Comparison of ENCODE assay signal across 8 mouse cellular contexts in genomic region chr6:38355354-38355823, GRCm38 (mm10). TPM values are rescaled to one million over a fixed set of nuclear protein-coding genes. Genes with fewer than 3 reads are reported as not detected.
A peak's percentile ranks its signal among the peaks of the same experiment; 100 is the strongest.
DNase-seq lines count a peak whose midpoint lies in the region; ATAC-seq and TF ChIP-seq lines count a peak whose summit lies in the region.

No protein-coding gene starts in this region.

- WGBS in midbrain, embryonic 10.5 days: 2% methylated on average over 8 of the region's 8 CpGs
- WGBS in midbrain, postnatal 0 days: 4% methylated on average over 8 of the region's 8 CpGs
- under 1% methylated on average over 8 of the region's 8 CpGs for WGBS in forebrain, embryonic 14.5 days
- WGBS in liver, embryonic 12.5 days (ENCODE audit: insufficient replicate concordance): 12% methylated on average over 8 of the region's 8 CpGs
- 6% methylated on average over 8 of the region's 8 CpGs for WGBS in stomach, embryonic 16.5 days

- no peak overlapping the region for H3K4me2 ChIP-seq in midbrain, postnatal 0 days (ENCODE audit: low read depth, low read length, poor library complexity, severe bottlenecking)
- H3K4me2 ChIP-seq in forebrain, embryonic 14.5 days (ENCODE audit: low read length): 0 out of 2 replicates have a peak overlapping the region, but pooled peaks have one; percentile 67
- peak overlapping the region; percentile 88 for H3K4me2 ChIP-seq in liver, embryonic 12.5 days
- peak overlapping the region; percentile 66 for H3K4me2 ChIP-seq in stomach, embryonic 16.5 days (ENCODE audit: low read depth, low read length)

- H3K36me3 ChIP-seq in midbrain, embryonic 10.5 days: no peaks in the 10 kb centered on the region
- H3K36me3 ChIP-seq in midbrain, postnatal 0 days (ENCODE audit: insufficient read depth, low read length): no peaks in the 10 kb centered on the region
- H3K36me3 ChIP-seq in forebrain, embryonic 14.5 days (ENCODE audit: control insufficient read depth, insufficient read depth, low read length): no peaks in the 10 kb centered on the region
- H3K36me3 ChIP-seq in liver, embryonic 12.5 days: peaks cover 21% of the 10 kb centered on the region
- H3K36me3 ChIP-seq in stomach, embryonic 16.5 days (ENCODE audit: control insufficient read depth, insufficient read depth, low read length): no peaks in the 10 kb centered on the region

- peaks cover 81% of the 10 kb centered on the region for H3K27me3 ChIP-seq in midbrain, embryonic 10.5 days (ENCODE audit: low read depth, poor library complexity, severe bottlenecking)
- H3K27me3 ChIP-seq in midbrain, postnatal 0 days (ENCODE audit: insufficient read depth, low read length): peaks cover 49% of the 10 kb centered on the region
- H3K27me3 ChIP-seq in forebrain, embryonic 14.5 days (replicated peaks; ENCODE audit: control insufficient read depth, insufficient read depth, low read length): peaks cover 60% of the 10 kb centered on the region
- H3K27me3 ChIP-seq in liver, embryonic 12.5 days (replicated peaks): no peaks in the 10 kb centered on the region
- H3K27me3 ChIP-seq in stomach, embryonic 16.5 days (ENCODE audit: control insufficient read depth, insufficient read depth, low read length): peaks cover 5% of the 10 kb centered on the region

- H3K27ac ChIP-seq in midbrain, embryonic 10.5 days (replicated peaks): no peak overlapping the region
- H3K27ac ChIP-seq in midbrain, postnatal 0 days (ENCODE audit: low read depth, low read length): no peak overlapping the region
- H3K27ac ChIP-seq in forebrain, embryonic 14.5 days (ENCODE audit: low read depth, low read length): no peak overlapping the region
- H3K27ac ChIP-seq in liver, embryonic 12.5 days: peak overlapping the region; percentile 99
- no peak overlapping the region for H3K27ac ChIP-seq in stomach, embryonic 16.5 days (ENCODE audit: low read length)

- ATAC-seq in midbrain, postnatal 0 days (ENCODE audit: low FRiP score): no peak
- no peak for ATAC-seq in forebrain, embryonic 14.5 days
- ATAC-seq in liver, embryonic 12.5 days: no peak
- no peak for ATAC-seq in stomach, embryonic 16.5 days (ENCODE audit: insufficient read depth, low FRiP score)

- H3K9ac ChIP-seq in midbrain, postnatal 0 days (replicated peaks; ENCODE audit: low read length, poor library complexity, severe bottlenecking): no peak overlapping the region
- no peak overlapping the region for H3K9ac ChIP-seq in forebrain, embryonic 14.5 days (ENCODE audit: low read length)
- peak overlapping the region; percentile 99 for H3K9ac ChIP-seq in liver, embryonic 12.5 days
- peak overlapping the region; percentile 81; the same call in 1 of the 2 replicates for H3K9ac ChIP-seq in stomach, embryonic 16.5 days (ENCODE audit: low read length)

- no peak for TF ChIP-seq CTCF in midbrain, postnatal 0 days (IDR thresholded peaks at IDR 0.05)

- peak overlapping the region; percentile 59 for H3K4me3 ChIP-seq in midbrain, embryonic 10.5 days
- H3K4me3 ChIP-seq in midbrain, postnatal 0 days (ENCODE audit: low read depth, low read length): no peak overlapping the region
- H3K4me3 ChIP-seq in forebrain, embryonic 14.5 days (ENCODE audit: low read depth, low read length): no peak overlapping the region
- H3K4me3 ChIP-seq in liver, embryonic 12.5 days: peak overlapping the region; percentile 97
- H3K4me3 ChIP-seq in stomach, embryonic 16.5 days (replicated peaks; ENCODE audit: low read length): peak overlapping the region; percentile 75

- no peaks in the 10 kb centered on the region for H3K9me3 ChIP-seq in midbrain, embryonic 10.5 days (replicated peaks)
- no peaks in the 10 kb centered on the region for H3K9me3 ChIP-seq in midbrain, postnatal 0 days (ENCODE audit: low read length)
- no peaks in the 10 kb centered on the region for H3K9me3 ChIP-seq in forebrain, embryonic 14.5 days (replicated peaks; ENCODE audit: control insufficient read depth, low read length)
- no peaks in the 10 kb centered on the region for H3K9me3 ChIP-seq in liver, embryonic 12.5 days (replicated peaks)
- no peaks in the 10 kb centered on the region for H3K9me3 ChIP-seq in stomach, embryonic 16.5 days (replicated peaks; ENCODE audit: control insufficient read depth, low read length)

- no peak for DNase-seq in midbrain, embryonic 10.5 days (ENCODE audit: low spot score)
- DNase-seq in midbrain, postnatal 0 days (ENCODE audit: low spot score): no peak
- no peak for DNase-seq in forebrain, embryonic 14.5 days (ENCODE audit: low spot score)
- no peak for DNase-seq in frontal cortex, postnatal 25 days (ENCODE audit: low spot score in 2 of 2)
- no peak for DNase-seq in gastrocnemius, postnatal 14 days
- DNase-seq in MN1 (ENCODE audit: low spot score): no peak

- peaks cover 23% of the 10 kb centered on the region for H3K4me1 ChIP-seq in midbrain, embryonic 10.5 days
- H3K4me1 ChIP-seq in midbrain, postnatal 0 days (ENCODE audit: insufficient read depth, low read length): no peaks in the 10 kb centered on the region
- H3K4me1 ChIP-seq in forebrain, embryonic 14.5 days (ENCODE audit: control insufficient read depth, insufficient read depth, low read length): peaks cover 4% of the 10 kb centered on the region; the same call in 1 of the 2 replicates
- H3K4me1 ChIP-seq in liver, embryonic 12.5 days: peaks cover 70% of the 10 kb centered on the region
- H3K4me1 ChIP-seq in stomach, embryonic 16.5 days (ENCODE audit: control insufficient read depth, insufficient read depth, low read length): peaks cover 11% of the 10 kb centered on the region

- intact Hi-C loops in gastrocnemius, postnatal 14 days (cut with DNase I; ENCODE audit: low total_unique reads): no loop called here

RNA-seq across cellular contexts. Expression of gene Zc3hav1, which starts 1.0 kb away (rescaled TPM):
- 2.1 and 2.4 TPM in 2 replicates for polyA plus RNA-seq in midbrain, embryonic 10.5 days (2016; fragmentation: Nextera tagmentation; extraction: Ambion mirVana)
- total RNA-seq in midbrain, postnatal 0 days (2014; rRNA removed): 3.5 and 4.5 TPM in 2 replicates
- 2.1 and 2.4 TPM in 2 replicates for polyA plus RNA-seq in midbrain, postnatal 0 days (2015; fragmentation: Nextera tagmentation; extraction: Ambion mirVana)
- 0.71 and 1.1 TPM in 2 replicates for polyA plus RNA-seq in forebrain, embryonic 14.5 days (2014; fragmentation: Nextera tagmentation; extraction: Ambion mirVana)
- polyA plus RNA-seq in liver, embryonic 12.5 days (2016; fragmentation: Nextera tagmentation; extraction: Ambion mirVana): 29.6 and 30.6 TPM in 2 replicates
- 10.0 and 12.3 TPM in 2 replicates for polyA plus RNA-seq in stomach, embryonic 16.5 days (2015; fragmentation: Nextera tagmentation; extraction: Ambion mirVana)
- 1 to 10 TPM; 7.9 to 8.3 TPM for total RNA-seq in gastrocnemius, postnatal 14 days (2021)

RNA-seq across cellular contexts. Expression of gene Ttc26, which starts 25.9 kb away (rescaled TPM):
- polyA plus RNA-seq in midbrain, embryonic 10.5 days (2016; fragmentation: Nextera tagmentation; extraction: Ambion mirVana): 14.6 and 15.6 TPM in 2 replicates
- total RNA-seq in midbrain, postnatal 0 days (2014; rRNA removed): 7.5 and 8.6 TPM in 2 replicates
- polyA plus RNA-seq in midbrain, postnatal 0 days (2015; fragmentation: Nextera tagmentation; extraction: Ambion mirVana): 2.8 and 3.3 TPM in 2 replicates
- polyA plus RNA-seq in forebrain, embryonic 14.5 days (2014; fragmentation: Nextera tagmentation; extraction: Ambion mirVana): 5.4 and 6.9 TPM in 2 replicates
- polyA plus RNA-seq in liver, embryonic 12.5 days (2016; fragmentation: Nextera tagmentation; extraction: Ambion mirVana): 1.5 and 1.6 TPM in 2 replicates
- polyA plus RNA-seq in stomach, embryonic 16.5 days (2015; fragmentation: Nextera tagmentation; extraction: Ambion mirVana): 4.6 and 5.6 TPM in 2 replicates
- total RNA-seq in gastrocnemius, postnatal 14 days (2021): 1 to 10 TPM; 1.1 to 1.5 TPM

RNA-seq across cellular contexts. Expression of gene Zc3hav1l, which starts 56.3 kb away (rescaled TPM):
- polyA plus RNA-seq in midbrain, embryonic 10.5 days (2016; fragmentation: Nextera tagmentation; extraction: Ambion mirVana): 12.9 and 13.6 TPM in 2 replicates
- total RNA-seq in midbrain, postnatal 0 days (2014; rRNA removed): 8.1 and 11.0 TPM in 2 replicates
- polyA plus RNA-seq in midbrain, postnatal 0 days (2015; fragmentation: Nextera tagmentation; extraction: Ambion mirVana): 3.6 and 3.7 TPM in 2 replicates
- polyA plus RNA-seq in forebrain, embryonic 14.5 days (2014; fragmentation: Nextera tagmentation; extraction: Ambion mirVana): 5.3 and 6.1 TPM in 2 replicates
- 3.9 and 4.0 TPM in 2 replicates for polyA plus RNA-seq in liver, embryonic 12.5 days (2016; fragmentation: Nextera tagmentation; extraction: Ambion mirVana)
- 6.9 and 7.0 TPM in 2 replicates for polyA plus RNA-seq in stomach, embryonic 16.5 days (2015; fragmentation: Nextera tagmentation; extraction: Ambion mirVana)
- total RNA-seq in gastrocnemius, postnatal 14 days (2021): 1 to 10 TPM; 2.1 to 2.9 TPM

Comparison
In these comparisons a context has a peak if more than half of its experiments do, and no peak if none do; other contexts are left out.
1. H3K4me3 ChIP-seq: peak in midbrain, embryonic 10.5 days (single experiment), liver, embryonic 12.5 days (single experiment) and stomach, embryonic 16.5 days (single experiment); none in midbrain, postnatal 0 days (single experiment) and forebrain, embryonic 14.5 days (single experiment).
2. H3K9ac ChIP-seq: peak in liver, embryonic 12.5 days (single experiment) and stomach, embryonic 16.5 days (single experiment); none in midbrain, postnatal 0 days (single experiment) and forebrain, embryonic 14.5 days (single experiment).